Mouse (Mus musculus): Measurements from ENCODE around the gene Fkbpl.

- TF ChIP-seq CTCF (IDR thresholded peaks at IDR 0.05; ENCODE audit: low read depth) (no peak), EP300 (IDR thresholded peaks at IDR 0.05; ENCODE audit: low read depth) (no peak)
These were observed 32.1 kb downstream of the Fkbpl start for GRCm38 (mm10) chr17:34676671-34677070.
